Mouse (Mus musculus): Measurements from ENCODE around the gene Dapk3.

DNA sequence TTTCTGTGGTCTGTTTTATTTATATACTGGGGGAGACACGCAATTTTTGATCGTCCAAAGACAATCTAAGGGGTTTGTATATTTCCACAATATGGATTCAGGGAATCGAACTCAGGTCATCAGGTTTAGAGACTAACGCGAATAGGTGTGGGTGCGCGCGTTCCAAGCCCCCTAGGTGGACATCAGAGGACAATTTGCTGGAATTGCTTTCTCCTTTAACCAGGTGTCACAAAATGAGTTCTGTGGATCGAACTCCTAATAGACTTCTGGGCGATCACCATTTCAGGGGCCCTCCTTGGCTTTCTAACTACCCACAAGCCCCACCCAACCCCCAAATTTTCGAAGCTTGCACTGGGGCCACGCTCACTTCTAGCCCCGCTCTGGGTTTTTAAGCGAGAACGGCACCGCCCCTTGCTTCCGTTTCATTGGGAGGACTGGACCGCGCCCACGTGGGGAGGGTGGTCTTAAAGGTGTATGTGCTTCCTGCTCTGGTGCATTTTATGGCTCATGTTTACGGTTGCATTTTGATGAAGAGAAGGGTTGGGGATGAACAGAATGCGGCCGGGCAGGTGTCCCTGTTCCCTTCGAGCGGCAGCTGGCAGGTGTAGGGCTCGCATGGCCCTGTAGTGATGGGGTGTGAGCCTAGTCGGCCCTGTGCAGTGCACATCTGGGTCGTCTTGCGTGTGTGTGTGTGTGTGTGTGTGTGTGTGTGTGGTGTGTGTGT lies 14.1 kb upstream of the Dapk3 start:
- TF ChIP-seq CTCF (IDR thresholded peaks at IDR 0.05; ENCODE audit: extremely low read depth, insufficient read length, insufficient replicate concordance, low read depth, low read length) (no peak), POLR2A (IDR thresholded peaks at IDR 0.05; ENCODE audit: low read depth, low read length) (no peak)
